Mouse (Mus musculus) erythroblast, embryonic 14.5 days (primary cell): Measurements from ENCODE around the gene Gng7.

Experiments
- GATA1 ChIP-seq: IDR thresholded peaks from 2 replicates; pipeline ENCODE4 v1.6.1; 2012; ENCODE audit warnings: low read length, inconsistent platforms, mixed read lengths
- TAL1 ChIP-seq: IDR thresholded peaks from 3 replicates; pipeline ENCODE4 v1.6.1; 2012; ENCODE audit warnings: low read length, inconsistent platforms, mixed read lengths

- TF ChIP-seq GATA1 (no peak), TAL1 (no peak)
Observed at GRCm38 (mm10) chr10:80998021-80998420, 16.7 kb downstream of the Gng7 start.
